Mouse (Mus musculus): ENCODE data around the gene Zbtb12.
A peak's percentile ranks its signal among the peaks of the same experiment; 100 is the strongest.
"Not testable (repeated sequence)": the region's sequence is repeated elsewhere in the genome, so short reads cannot be mapped to it uniquely, and the experiment has no call there.

The Zbtb12 gene

DNA sequence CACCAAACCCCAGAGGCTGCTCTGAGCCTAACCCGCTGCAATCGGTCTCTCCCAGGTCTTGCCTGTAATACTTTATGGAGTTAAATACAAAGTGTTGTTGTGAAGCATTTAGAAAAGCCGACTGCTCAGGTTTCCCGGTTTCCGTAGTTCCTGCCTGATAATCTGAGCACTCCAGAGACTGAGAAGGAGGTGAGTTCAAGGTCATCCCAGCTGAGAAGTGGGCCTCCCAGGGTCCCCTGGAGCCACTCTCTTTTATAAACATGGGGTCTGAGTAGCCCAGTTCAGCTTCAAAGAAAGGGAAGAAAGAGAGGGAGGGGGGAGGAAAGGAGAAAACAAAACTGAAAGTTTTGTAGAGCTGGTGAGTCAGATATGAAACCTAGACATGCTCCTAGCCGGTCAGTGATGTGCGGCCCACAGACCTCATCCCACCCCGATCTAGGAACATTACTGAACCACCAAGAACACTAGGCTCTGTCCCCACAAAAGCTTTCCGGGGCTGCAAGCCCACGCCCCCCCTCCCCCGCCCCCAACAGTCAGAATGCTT lies at the start of gene Zbtb12:
Gene Zbtb12 (plus strand): TSS at position 148 of the 544 bp plus-strand sequence.
- no peak for DNase-seq (ENCODE audit: low read depth, low spot score)

DNA sequence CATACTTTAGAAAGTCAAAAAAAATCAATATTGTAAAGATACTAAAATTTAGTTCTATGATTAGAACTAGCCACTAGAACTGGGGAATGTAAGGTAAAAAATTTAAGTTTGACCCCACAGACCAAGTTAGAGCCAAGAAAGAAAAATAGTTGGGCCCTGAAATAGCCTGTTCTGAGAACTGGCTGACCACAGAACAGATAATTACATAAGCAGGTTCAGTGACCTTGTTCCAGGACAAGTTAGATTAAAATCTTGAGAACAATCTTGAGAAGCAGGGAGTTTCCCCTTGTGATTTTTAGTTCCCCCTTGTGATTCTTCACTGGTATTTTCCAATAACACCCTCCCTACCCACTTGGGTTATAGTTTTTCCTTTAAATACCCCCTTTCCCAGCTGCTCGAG lies 48.5 kb upstream of the Zbtb12 start:
- not testable (repeated sequence) for DNase-seq (ENCODE audit: low read depth, low spot score)

DNA sequence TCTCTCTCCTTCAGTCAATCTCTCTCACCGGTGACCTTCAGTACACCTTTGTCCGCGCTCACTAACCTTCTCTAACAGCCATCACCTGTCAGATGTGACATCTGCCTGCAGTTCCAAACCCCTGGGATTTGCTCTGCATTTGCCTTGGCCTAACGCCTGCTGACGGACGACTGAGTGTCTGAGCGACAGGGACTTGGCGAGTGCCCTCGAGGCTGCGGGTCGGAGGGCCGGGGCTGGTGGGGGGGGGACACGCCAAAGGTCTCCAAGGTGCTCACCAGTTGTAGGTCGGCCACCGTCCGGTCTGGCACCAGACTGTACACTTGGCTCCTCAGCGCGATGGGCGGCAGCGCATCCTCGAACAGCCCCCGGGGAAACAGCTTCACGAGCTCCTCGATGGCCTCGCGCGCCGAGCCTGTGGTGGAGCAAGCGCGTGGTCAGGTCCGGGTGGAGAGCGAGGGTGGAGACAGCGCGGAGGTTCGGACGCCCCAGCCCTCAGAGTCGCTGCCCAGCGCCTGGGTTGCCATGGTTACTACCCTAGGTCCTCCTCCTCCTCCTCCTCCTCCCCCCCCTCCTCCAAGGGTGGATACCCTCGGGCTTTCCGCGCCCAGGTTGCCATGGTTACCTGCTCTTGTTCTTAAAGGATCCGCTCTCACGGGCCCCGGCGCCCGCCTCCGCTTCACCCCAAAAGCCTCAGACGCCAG lies 43.0 kb upstream of the Zbtb12 start:
- no peak for DNase-seq (ENCODE audit: low read depth, low spot score)

DNA sequence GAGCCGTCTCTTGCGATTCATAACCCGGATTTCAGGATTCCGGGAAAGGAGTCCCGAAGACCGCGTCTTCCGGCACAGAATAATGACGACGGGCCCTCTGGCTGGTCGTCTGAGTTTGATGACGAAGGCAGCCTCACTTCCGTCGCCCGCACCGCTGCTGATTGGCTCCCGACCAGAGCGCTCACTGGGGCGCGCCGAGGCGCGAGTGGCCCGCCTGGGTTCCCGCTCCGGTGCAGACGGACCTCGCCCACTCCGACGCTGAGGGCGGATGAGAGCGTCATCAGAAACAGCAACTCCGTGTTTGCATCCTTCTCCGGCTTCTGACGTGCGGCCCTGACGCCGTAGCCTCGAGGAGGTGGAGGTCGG lies 42.4 kb upstream of the Zbtb12 start, which contains the start of the genes Stk19 and Dxo:
Gene Stk19 (minus strand): TSS at position 90 of the 366 bp plus-strand sequence.
Gene Dxo (plus strand): TSS at position 164 of the 366 bp plus-strand sequence.
- peak; percentile 94 for DNase-seq (ENCODE audit: low read depth, low spot score)

DNA sequence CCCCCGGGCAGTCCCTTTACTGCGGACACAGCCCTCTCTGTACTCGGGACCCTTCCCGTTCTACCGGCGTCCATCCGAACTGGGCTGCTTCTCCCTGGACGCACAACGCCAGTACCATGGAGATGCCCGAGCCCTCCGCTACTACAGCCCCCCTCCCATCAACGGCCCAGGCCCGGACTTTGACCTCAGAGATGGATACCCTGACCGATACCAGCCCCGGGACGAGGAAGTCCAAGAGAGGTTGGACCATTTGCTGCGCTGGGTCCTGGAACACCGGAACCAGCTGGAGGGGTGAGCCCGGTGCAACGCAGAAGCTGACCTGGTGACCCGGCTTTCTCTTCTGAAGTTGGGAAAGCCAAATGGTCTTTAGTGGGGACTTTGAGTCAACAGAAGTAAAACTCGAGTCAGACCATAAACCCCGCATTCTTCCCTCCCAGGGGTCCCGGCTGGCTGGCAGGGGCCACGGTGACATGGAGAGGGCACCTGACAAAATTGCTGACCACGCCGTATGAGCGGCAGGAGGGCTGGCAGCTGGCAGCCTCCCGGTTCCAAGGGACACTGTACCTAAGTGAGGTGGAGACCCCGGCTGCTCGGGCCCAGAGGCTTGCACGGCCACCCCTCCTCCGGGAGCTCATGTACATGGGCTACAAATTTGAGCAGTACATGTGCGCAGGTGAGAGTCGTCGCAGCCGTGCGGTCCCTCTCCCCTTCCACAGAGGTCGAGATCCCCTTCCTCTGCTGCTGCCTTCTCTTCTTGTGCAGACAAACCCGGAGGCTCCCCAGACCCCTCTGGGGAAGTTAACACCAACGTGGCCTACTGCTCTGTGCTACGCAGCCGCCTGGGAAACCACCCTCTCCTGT lies 41.6 kb upstream of the Zbtb12 start:
- no peak for DNase-seq (ENCODE audit: low read depth, low spot score)

DNA sequence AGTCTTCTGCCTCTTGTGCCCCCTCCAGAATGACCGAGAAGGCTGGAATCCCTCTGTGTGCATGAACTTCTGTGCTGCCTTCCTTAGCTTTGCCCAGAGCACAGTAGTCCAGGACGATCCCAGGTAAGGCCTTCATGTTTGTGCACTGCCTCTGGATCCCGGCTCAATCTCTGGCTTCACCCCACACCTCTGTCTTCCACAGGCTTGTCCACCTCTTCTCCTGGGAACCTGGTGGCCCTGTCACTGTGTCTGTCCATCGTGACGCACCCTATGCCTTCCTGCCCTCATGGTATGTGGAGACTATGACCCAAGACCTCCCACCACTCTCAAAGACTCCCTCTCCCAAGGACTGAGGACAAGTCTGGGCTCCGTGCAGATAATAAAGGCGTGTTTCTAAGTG lies 40.5 kb upstream of the Zbtb12 start:
- no peak for DNase-seq (ENCODE audit: low read depth, low spot score)

DNA sequence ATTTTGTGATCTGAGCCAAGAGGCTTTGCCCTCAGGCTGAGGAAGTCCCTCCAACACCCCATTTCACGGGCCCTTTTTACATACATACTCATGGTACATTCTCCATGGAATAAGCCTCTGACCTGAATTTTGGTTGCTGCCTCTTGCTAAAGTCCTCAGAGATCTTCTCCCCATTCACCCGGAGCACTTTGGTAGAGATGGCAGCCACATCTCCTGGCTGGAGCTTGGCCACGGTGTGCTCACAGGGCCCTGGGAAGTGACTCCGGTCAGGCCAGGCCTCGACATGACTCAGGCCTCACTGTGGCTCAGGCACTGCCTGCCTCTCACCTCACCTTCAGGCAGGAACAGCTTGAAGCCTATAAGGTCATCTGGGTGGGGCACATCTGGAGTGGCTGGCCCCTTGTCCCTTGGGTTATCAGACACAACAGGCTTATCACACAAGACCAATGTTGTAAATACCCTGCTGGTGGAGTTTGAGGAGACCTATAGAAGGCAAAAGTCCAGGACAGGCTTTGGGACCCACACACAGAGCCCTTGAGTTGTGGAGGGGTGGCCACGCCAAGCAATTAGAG lies 38.5 kb upstream of the Zbtb12 start:
- DNase-seq (ENCODE audit: low read depth, low spot score), result no peak

DNA sequence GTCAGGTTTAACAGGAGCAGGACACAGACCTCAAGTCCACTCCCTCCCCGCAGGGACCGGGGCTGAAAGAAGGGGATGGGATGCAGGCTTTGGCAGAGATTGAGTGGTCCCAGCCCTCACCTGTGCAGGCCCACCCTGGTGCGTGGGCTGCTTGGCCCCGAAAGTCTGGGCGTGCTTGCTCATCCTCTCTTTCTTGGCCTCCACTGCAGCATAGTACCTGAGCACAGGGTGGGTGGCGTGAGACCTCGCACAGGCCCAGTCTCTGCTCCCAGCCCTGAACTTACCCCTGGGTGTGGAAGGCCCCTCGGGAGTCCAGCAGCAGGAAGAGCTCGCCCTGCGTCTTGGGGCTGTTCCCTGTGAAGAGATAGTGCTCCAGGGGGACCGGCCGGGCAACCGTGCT lies 34.4 kb upstream of the Zbtb12 start:
- no peak for DNase-seq (ENCODE audit: low read depth, low spot score)

DNA sequence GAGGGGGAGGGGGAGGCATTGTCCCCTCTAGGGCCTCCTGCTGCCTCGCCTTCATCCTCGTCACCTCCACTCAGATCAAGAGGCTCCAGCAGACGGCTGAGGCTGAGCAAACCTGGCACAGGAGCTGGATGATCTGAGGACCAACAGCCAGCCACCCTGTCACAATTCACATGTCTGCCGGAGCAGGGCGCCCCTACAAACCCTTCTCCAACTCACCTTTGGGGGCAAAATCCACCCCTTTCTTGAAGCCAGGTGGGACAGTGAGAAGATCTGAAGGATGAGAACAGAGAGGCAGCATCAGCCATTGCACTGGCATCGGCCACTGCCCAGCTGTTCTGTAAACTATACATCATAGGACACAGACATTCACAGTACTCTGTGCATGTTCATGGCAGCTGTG lies 32.1 kb upstream of the Zbtb12 start:
- no peak for DNase-seq (ENCODE audit: low read depth, low spot score)

DNA sequence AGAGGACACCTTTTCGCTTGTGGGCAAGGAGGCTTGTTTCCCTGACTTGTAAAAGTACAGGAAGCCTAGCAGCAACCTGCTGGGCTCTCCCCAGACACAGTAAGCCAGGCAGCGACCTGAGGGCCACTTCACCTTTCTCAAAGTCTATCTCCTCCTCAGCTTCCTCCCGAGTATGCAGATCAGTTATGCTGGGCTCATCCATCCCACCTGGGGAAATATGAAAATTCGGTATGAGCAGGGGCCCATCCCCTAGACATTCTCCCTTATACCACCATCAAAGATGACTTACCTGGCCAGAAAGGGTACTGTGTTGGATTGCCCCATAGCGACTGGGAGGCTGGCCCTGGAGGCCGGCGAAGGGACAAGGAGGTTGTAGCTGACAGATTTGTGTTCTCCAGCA lies 31.7 kb upstream of the Zbtb12 start:
- no peak for DNase-seq (ENCODE audit: low read depth, low spot score)

DNA sequence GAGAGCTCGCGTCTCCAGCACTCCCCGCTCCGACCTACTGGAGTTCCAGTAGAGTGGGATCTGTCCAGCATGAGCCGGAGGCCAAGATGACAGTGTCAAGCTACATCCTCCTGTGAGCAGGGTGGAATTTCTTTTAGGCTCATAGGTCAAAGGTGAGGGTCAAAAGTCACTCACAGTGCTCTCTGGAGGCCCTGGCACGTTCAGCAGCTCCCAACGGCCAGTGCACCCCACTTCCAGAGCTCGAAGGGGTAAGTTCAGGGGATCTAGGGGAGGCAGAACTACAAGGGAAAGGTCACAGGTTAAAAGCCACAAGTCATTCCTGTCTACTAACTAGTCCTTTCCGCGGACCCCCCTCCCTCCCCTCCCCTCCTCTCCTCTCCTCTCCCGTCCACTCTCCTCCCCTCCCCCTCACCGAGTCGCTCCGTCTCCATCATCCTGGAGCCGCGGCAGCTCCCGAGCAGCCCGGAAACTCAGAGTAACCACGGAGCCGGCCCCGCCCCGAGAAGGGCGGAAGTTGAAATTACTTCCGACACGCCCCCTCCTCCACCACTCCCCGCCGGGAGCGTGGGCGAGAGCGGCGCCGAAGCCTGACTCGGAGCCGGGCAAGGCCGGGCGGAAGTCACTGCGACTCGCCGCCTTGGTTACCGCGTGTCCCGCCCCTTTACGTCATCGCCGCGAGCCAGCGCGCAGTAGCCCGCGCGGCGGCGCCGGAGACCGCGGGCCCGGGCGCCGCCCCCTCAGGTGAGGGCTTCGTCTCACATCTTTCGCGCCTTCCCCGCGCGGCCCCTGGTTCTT lies 29.4 kb upstream of the Zbtb12 start, which contains the start of the genes Skiv2l and Nelfe:
Gene Skiv2l (minus strand): TSS at position 489 of the 795 bp plus-strand sequence.
Gene Nelfe (plus strand): TSS at position 670 of the 795 bp plus-strand sequence.
- DNase-seq (ENCODE audit: low read depth, low spot score), result peak; percentile 95

DNA sequence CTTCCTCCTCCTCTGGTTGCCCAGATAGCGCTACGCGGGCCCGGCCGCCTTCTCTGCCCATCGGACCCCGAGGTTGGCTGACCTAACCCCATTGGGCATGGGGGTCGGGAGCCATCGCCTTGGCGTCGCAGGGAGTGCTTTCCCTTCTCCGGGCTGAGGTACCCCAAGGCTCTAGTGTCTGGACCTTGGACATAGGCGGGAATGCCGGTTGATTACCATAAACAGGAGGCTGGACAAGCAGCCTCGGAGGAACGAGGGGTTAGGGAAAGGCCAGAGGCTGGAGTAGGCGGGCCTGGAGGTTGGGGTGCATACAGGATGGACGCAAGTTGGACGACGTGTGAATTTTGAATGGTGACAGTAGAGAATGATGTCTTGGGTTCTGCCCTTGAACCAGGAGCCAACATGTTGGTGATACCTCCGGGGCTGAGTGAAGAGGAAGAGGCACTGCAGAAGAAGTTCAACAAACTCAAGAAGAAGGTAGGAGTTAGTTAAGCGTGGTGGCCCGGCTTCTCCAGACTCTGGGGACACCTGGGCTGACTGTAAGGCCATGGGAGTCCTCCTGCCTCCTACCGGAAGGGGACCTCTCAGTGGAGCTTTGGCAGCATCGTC lies 28.7 kb upstream of the Zbtb12 start:
- DNase-seq (ENCODE audit: low read depth, low spot score), result no peak

DNA sequence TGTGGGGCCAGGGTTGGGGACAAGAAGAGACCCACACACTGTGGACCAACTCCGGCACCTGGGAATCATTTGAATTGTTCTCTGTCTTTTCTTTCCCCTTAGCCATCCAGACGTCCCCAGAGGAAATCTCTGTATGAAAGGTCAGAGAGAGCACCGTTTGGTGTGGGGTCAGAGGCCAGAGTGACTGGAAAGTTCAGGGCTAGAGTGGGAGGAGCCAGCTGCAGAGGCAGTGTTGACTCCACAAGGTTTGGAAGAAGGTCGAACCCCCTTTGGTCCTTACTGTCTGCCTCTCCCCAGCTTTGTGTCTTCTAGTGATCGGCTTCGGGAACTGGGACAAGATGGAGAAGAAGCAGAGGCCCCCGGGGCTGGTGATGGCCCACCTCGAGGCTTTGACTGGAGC lies 25.8 kb upstream of the Zbtb12 start:
- DNase-seq (ENCODE audit: low read depth, low spot score), result no peak

DNA sequence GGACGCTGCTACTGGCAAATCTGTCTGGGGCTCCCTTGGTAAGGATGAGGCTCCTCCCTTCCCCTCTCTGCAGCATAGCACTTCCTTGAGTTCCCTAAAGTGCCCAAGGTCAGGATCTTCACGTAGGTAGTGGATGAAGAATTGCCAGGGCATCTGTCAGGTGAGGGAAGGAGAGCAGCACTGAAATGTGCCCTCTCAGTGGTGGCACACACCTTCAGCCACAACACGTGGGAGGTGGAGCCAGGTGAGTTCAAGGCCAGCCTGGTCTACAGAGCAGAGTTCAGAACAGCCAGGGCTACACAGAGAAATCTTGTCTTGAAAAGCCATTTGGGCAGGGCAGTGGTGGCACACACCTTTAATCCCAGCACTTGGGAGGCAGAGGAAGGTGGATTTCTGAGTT lies 24.5 kb upstream of the Zbtb12 start:
- no peak for DNase-seq (ENCODE audit: low read depth, low spot score)

DNA sequence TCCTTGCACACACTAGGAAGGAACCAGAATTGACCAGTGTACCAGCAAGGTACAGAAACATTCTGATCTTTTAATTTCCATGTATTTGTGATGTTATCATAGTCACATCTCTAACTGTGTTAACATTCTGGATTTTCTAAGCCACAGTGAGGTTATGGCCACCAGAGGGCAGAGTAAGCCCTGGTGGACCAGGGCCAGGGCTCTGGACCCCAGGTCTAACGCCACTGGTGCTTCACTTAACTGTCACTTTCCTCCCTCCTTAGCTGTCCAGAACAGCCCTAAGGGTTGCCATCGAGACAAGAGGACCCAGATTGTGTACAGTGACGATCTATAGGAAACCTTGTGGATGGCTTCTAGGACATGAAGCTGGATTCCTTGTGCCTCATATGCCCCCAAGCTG lies 23.5 kb upstream of the Zbtb12 start:
- no peak for DNase-seq (ENCODE audit: low read depth, low spot score)

DNA sequence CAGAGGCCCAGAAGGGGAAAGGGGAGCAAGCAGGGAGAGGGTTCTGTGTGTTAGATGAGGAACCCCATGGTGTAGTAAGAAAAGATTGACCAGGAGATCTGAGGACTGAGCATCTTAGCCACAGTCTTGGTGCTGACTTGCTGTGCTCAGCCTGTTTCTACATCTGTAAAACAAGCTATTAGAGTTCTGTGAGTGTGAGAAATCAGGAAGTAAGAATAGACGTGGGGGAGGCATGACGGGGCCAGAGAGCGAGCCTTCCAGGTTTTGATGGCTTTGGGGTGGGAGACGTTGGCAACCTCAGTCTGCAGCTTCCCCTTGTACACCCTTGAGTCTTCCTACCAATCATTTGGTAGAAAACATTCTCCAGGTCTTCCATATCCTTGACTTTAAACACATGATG lies 20.6 kb upstream of the Zbtb12 start:
- DNase-seq (ENCODE audit: low read depth, low spot score), result no peak

DNA sequence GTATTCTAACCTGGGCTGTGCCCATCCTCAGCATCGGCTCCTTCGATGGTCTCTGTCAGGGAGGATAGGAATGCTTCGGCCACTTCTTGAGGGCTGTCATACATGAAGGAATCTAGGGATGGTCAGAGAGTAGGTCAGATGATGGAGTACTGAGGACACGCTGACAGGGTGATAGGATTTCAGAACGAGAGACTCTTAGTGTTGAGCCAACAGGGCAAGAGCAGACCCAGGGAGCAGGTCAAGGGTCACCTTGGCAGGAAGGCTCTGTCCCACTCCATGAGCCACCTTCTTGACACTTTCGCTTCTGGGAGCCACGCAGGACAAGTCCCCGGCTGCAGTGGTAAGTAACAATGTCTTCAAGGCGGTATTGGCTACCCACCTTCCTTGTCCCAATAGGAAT lies 18.8 kb upstream of the Zbtb12 start:
- DNase-seq (ENCODE audit: low read depth, low spot score), result no peak

DNA sequence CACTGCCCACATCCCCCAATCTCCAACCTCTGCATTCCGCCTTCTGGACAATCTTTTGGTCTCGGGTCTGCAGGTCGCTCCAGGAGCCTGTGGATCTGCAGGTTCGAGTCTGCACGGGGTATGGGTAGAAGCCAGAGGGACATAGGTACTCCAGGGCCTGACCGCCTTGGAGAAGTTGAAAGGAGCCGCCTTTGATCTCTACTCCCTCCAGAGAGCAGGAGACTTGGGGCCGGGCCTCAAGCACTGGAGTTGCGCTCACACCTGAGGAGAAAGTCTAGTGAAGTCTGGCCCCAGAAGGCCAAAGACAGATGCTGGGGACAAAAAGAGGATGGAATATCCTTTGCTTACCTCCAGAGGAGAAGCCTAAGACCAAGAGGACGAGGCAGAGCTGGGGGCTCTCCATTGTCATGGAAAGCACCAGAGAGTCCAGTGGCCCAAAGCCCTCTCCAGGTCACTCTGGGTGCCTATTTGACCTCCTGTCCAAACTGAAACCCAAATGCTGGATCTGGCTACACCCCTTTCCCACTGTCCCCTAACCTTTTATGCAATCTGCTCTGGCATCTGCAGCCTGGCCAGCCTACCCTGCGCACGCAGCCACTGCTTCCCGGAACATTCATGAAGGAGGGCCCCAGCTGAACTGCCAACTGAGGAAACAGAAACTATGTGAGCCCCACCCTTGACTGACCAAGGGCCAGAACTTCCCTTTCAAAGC lies 17.4 kb upstream of the Zbtb12 start:
- peak; percentile 41 for DNase-seq (ENCODE audit: low read depth, low spot score)

DNA sequence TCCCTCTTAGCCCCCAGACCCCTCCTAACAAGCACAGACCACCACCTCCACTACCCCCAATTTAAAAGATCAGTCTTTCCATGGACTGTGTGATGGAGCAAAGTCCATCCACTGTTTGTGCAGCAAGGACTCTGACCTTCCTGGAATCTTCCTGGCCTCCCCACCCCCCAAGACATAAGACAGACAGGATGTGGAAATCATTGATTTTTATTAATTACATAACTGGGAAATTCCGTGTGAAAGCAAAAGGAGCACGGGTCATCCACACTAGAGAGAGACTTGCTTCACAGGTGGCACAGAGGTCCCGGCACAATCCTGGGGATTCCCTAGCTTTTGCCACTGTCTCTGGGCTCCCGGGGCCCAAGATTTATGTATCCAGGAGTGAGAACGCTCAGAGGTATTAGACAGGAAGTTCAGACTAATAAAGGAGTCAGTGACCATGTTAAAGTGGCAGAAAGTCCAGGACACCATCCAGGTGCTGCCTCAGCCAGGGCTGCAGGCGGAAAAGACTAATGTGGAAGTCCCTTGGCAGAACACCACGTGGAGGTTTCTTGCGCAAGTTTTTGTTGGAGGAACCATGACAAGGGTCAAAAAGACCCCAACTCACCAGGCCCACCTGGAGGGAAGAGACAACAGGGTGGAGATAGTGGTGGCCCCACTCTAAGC lies 16.7 kb upstream of the Zbtb12 start, which contains the start of gene Cfb:
Gene Cfb (minus strand): TSS at position 103 of the 666 bp plus-strand sequence.
- DNase-seq (ENCODE audit: low read depth, low spot score), result no peak

DNA sequence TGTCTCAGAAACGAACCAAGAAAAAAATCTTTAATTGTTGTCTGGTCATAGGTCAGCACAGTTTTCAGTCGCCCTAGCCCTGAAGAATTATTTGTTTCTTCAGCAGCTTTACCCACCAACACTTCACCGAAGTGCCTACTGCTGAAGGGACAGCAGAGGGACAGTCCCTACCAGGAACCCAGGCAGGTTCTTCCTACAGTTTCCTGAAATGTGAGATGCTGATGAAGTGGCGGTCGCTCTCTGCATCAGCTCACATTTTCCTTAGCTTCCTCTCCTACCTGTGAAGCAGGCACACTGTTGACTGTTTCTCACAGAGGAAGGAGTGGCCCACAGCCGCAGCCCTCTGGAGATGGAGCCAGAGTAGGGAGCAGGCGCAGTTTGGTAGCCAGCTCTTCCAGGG lies 13.3 kb upstream of the Zbtb12 start:
- DNase-seq (ENCODE audit: low read depth, low spot score), result no peak

All from skeletal muscle tissue, adult 2 months (tissue).